Mouse (Mus musculus): ENCODE measurements at regions not wholly inside any gene's neighbourhood (a gene's known extent, or its start where the extent isn't known, plus 50 kb on each side); places are given as distances from the start of the nearest gene placed in this dataset.

DNA sequence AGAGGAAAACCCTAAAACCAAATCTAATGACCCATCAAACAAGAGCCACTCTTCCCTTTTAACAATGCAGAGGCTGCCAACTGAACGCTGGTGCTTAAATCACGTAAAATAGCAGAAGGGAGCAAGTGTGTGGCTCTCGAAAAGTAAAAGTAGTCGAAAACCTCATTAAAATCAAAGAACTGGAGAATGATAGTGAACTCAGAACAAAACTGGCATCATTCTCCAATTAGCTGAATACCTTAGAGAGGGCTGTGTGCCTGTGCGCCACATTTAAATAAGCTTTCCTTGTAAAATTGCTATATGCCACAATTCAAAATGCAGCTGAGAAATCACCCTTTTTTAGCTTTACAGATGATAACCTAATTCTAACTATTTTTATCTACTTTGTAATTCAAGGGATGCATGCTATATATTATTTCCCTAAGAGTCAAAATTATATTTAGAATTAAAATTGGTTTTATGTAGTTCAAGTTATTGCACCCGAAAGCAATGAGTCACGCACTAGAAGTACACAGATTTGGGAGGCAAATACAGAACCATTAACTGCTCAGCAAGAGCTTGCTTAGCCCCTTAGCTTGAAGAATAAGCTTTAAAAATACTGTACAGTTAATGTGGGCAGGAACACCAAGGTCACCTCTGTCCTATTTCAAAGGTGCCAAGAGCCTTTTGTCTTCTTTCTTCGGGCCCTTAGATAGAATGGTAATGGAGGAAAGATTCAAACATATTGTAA is 327.4 kb upstream of the Cited2 start:
- Histone ChIP-seq H3K27me3 (ENCODE audit: low read depth, poor library complexity, severe bottlenecking) (no peaks in the 10 kb centered on the region), H3K4me1 (no peaks in the 10 kb centered on the region), H3K4me3 (no peak overlapping the region)

GRCm38 (mm10) chr10:17403899-17404298 is 319.1 kb upstream of the Cited2 start:
- DNase-seq (ENCODE audit: low spot score): no peak
- H3K4me3 ChIP-seq: no peak overlapping the region
- H3K27me3 ChIP-seq (ENCODE audit: low read depth, poor library complexity, severe bottlenecking): no peaks in the 10 kb centered on the region
- H3K9me3 ChIP-seq (replicated peaks): no peaks in the 10 kb centered on the region
- no peaks in the 10 kb centered on the region for H3K36me3 ChIP-seq
- H3K4me1 ChIP-seq: no peaks in the 10 kb centered on the region
- no peak overlapping the region for H3K27ac ChIP-seq (replicated peaks)

More for the DNA sequence above, 327.4 kb upstream of the Cited2 start:
- peaks cover 12% of the 10 kb centered on the region; the same call in 1 of the 2 replicates for H3K9me3 ChIP-seq (replicated peaks)
- H3K36me3 ChIP-seq: no peaks in the 10 kb centered on the region
- H3K27ac ChIP-seq (replicated peaks): no peak overlapping the region
- no peak for DNase-seq (ENCODE audit: low spot score)
- 95% methylated on average over 8 of the region's 8 CpGs for WGBS

- DNase-seq (ENCODE audit: low spot score): no peak
Observed at GRCm38 (mm10) chr10:17407854-17408606, 315.0 kb upstream of the Cited2 start.

GRCm38 (mm10) chr10:17408781-17409180 is 314.2 kb upstream of the Cited2 start:
- WGBS: 88% methylated on average over 1 of the region's 1 CpGs

More at GRCm38 (mm10) chr10:17407854-17408606, 315.0 kb upstream of the Cited2 start:
- WGBS: 66% methylated on average over 2 of the region's 2 CpGs
- Histone ChIP-seq H3K4me3 (no peak overlapping the region), H3K36me3 (no peaks in the 10 kb centered on the region), H3K27ac (replicated peaks) (no peak overlapping the region), H3K4me1 (peaks cover 4% of the 10 kb centered on the region), H3K27me3 (ENCODE audit: low read depth, poor library complexity, severe bottlenecking) (no peaks in the 10 kb centered on the region), H3K9me3 (replicated peaks) (no peaks in the 10 kb centered on the region)

DNA sequence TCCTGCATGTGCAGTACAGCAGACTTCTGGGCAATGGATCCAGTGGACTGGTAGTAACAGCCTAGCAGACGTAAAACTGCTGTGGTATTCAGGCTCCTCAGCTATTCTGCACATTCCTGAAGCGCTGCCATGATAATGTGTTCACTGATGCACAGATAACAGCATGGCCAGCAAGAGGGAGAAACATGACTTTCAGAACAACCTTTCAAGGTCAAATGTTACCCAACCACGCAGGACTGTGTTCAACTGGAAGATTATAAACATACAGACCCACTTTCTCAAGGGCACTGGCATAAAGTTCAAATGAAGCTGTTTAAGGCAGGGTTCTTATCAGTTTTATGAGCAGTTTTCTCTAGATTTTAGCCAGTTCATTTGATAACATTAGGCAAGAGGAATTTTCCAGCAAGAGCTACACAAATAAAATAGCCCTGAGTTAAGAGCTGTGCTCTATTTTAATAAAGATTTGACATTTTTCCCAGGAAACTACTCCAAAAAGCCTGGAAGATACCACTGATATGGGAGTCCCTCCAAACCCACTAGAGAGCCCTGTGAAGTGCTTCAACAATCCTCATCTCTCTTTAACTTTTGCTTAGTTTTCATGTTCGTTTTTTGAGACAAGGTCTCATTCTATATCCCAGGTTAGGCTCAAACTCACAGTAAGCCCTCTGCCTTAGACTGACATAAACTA is 311.6 kb upstream of the Cited2 start:
- WGBS: 54% methylated on average over 4 of the region's 4 CpGs

More at GRCm38 (mm10) chr10:17408781-17409180, 314.2 kb upstream of the Cited2 start:
- DNase-seq (ENCODE audit: low spot score): no peak
- Histone ChIP-seq H3K36me3 (no peaks in the 10 kb centered on the region), H3K9me3 (replicated peaks) (no peaks in the 10 kb centered on the region), H3K27me3 (ENCODE audit: low read depth, poor library complexity, severe bottlenecking) (no peaks in the 10 kb centered on the region), H3K4me3 (no peak overlapping the region), H3K27ac (replicated peaks) (no peak overlapping the region), H3K4me1 (peaks cover 4% of the 10 kb centered on the region)

DNA sequence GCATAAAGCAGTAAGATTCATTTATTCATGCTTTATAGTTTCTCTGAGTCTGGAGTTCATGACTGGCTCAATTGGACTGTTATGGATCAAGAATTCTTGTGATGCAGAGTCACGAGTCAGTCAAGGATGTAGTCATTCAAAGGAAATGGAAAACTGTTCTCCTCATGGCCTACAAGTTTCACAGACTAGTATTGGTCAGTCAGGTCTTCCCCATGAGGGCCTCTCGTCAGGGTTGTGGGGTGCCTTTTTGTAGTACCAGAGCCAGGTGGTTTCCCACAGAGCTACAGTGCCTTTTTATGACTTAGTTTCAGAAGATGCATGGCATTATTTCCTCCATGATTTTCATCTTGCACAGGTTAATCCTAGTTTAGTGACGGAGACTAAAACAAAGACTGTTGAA is 307.9 kb upstream of the Cited2 start:
- Histone ChIP-seq H3K4me1 (peaks cover 4% of the 10 kb centered on the region), H3K36me3 (no peaks in the 10 kb centered on the region), H3K27ac (replicated peaks) (no peak overlapping the region), H3K9me3 (replicated peaks) (no peaks in the 10 kb centered on the region), H3K27me3 (ENCODE audit: low read depth, poor library complexity, severe bottlenecking) (no peaks in the 10 kb centered on the region), H3K4me3 (no peak overlapping the region)
- WGBS: 87% methylated on average over 3 of the region's 3 CpGs
- DNase-seq (ENCODE audit: low spot score): no peak

More for the DNA sequence above, 311.6 kb upstream of the Cited2 start:
- Histone ChIP-seq H3K27ac (replicated peaks) (no peak overlapping the region), H3K27me3 (ENCODE audit: low read depth, poor library complexity, severe bottlenecking) (no peaks in the 10 kb centered on the region), H3K36me3 (no peaks in the 10 kb centered on the region), H3K4me3 (no peak overlapping the region), H3K9me3 (replicated peaks) (no peaks in the 10 kb centered on the region), H3K4me1 (peaks cover 4% of the 10 kb centered on the region)
- DNase-seq (ENCODE audit: low spot score): peak; percentile 17

GRCm38 (mm10) chr10:17416121-17416520 is 306.9 kb upstream of the Cited2 start:
- Histone ChIP-seq H3K4me3 (no peak overlapping the region), H3K9me3 (replicated peaks) (no peaks in the 10 kb centered on the region), H3K4me1 (peaks cover 3% of the 10 kb centered on the region), H3K27me3 (ENCODE audit: low read depth, poor library complexity, severe bottlenecking) (no peaks in the 10 kb centered on the region), H3K36me3 (no peaks in the 10 kb centered on the region), H3K27ac (replicated peaks) (no peak overlapping the region)
- 93% methylated on average over 1 of the region's 1 CpGs for WGBS
- no peak for DNase-seq (ENCODE audit: low spot score)

GRCm38 (mm10) chr10:17417394-17417793 is 305.6 kb upstream of the Cited2 start:
- Histone ChIP-seq H3K4me1 (no peaks in the 10 kb centered on the region), H3K27ac (replicated peaks) (no peak overlapping the region), H3K36me3 (no peaks in the 10 kb centered on the region), H3K4me3 (no peak overlapping the region), H3K9me3 (replicated peaks) (no peaks in the 10 kb centered on the region), H3K27me3 (ENCODE audit: low read depth, poor library complexity, severe bottlenecking) (no peaks in the 10 kb centered on the region)
- DNase-seq (ENCODE audit: low spot score): no peak
- WGBS: 98% methylated on average over 1 of the region's 1 CpGs

GRCm38 (mm10) chr10:17418227-17418685 is 304.8 kb upstream of the Cited2 start:
- no peak overlapping the region for H3K4me3 ChIP-seq
- DNase-seq (ENCODE audit: low spot score): no peak
- H3K9me3 ChIP-seq (replicated peaks): no peaks in the 10 kb centered on the region
- 79% methylated on average over 7 of the region's 7 CpGs for WGBS
- no peaks in the 10 kb centered on the region for H3K4me1 ChIP-seq
- H3K27ac ChIP-seq (replicated peaks): no peak overlapping the region
- H3K36me3 ChIP-seq: no peaks in the 10 kb centered on the region
- no peaks in the 10 kb centered on the region for H3K27me3 ChIP-seq (ENCODE audit: low read depth, poor library complexity, severe bottlenecking)

GRCm38 (mm10) chr10:17423584-17424278 is 299.3 kb upstream of the Cited2 start:
- Histone ChIP-seq H3K27me3 (ENCODE audit: low read depth, poor library complexity, severe bottlenecking) (no peaks in the 10 kb centered on the region), H3K27ac (replicated peaks) (no peak overlapping the region), H3K4me3 (no peak overlapping the region), H3K4me1 (no peaks in the 10 kb centered on the region), H3K9me3 (replicated peaks) (no peaks in the 10 kb centered on the region), H3K36me3 (no peaks in the 10 kb centered on the region)
- no peak for DNase-seq (ENCODE audit: low spot score)
- WGBS: 57% methylated on average over 4 of the region's 4 CpGs

DNA sequence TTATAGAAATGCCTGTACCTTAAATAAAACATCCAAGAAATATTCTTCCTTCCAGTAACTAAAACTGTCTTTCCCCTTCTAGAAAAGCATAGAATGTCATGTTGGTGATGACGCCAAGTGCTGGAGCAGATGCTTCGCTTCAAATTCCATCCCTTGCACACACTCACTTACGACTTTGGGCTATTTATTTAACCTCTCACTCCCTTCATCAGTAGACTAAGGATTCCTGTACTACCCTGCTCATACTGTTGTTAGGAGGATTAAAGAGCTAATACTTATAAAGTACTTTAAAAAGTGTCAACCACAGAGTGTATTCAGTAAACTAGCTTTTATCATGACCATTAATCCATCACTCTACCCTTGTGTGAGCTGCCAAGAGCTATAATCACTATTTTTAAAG is 296.8 kb upstream of the Cited2 start:
- no peak overlapping the region for H3K4me3 ChIP-seq
- H3K27me3 ChIP-seq (ENCODE audit: low read depth, poor library complexity, severe bottlenecking): no peaks in the 10 kb centered on the region
- WGBS: 82% methylated on average over 3 of the region's 3 CpGs
- no peak for DNase-seq (ENCODE audit: low spot score)
- H3K9me3 ChIP-seq (replicated peaks): no peaks in the 10 kb centered on the region
- H3K27ac ChIP-seq (replicated peaks): no peak overlapping the region
- H3K36me3 ChIP-seq: no peaks in the 10 kb centered on the region
- no peaks in the 10 kb centered on the region for H3K4me1 ChIP-seq

DNA sequence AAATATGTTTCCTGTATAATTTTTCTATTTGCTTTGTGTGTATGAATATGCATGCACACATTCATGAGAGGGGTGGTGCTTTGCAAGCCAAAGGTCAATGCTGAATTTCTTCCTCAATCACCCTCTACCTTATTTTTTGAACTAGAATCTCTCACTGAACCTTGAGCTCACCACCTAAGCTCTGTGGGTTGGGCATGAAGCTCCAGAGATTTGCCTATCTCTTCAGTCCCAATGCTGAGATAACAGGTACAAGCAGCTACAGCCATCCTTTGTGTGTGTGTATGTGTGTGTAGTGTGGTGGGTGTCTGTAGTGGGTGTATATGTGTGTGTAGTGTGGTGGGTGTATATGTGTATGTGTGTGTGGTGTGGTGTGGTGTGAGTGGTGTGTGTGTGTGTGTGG is 295.7 kb upstream of the Cited2 start:
- Histone ChIP-seq H3K27ac (replicated peaks) (no peak overlapping the region), H3K27me3 (ENCODE audit: low read depth, poor library complexity, severe bottlenecking) (no peaks in the 10 kb centered on the region), H3K9me3 (replicated peaks) (no peaks in the 10 kb centered on the region), H3K4me1 (no peaks in the 10 kb centered on the region), H3K36me3 (no peaks in the 10 kb centered on the region), H3K4me3 (no peak overlapping the region)
- no peak for DNase-seq (ENCODE audit: low spot score)
